Mouse (Mus musculus) cerebellum, adult 2 months (tissue): ENCODE results near the gene 2310011J03Rik.

Experiments
- CTCF ChIP-seq: fragments of 200-500 bp; IDR thresholded peaks from 2 replicates; pipeline ENCODE4 v1.5.1; 2011; ENCODE audit warnings: low read depth, mild to moderate bottlenecking, control low read depth, low read length, moderate library complexity, borderline replicate concordance; ENCODE audit not compliant: insufficient read depth
- POLR2A ChIP-seq: fragments of 200-500 bp; IDR thresholded peaks from 2 replicates; pipeline ENCODE4 v1.6.1; 2011; ENCODE audit warnings: low read length, control low read depth, borderline replicate concordance; ENCODE audit not compliant: insufficient read depth

DNA sequence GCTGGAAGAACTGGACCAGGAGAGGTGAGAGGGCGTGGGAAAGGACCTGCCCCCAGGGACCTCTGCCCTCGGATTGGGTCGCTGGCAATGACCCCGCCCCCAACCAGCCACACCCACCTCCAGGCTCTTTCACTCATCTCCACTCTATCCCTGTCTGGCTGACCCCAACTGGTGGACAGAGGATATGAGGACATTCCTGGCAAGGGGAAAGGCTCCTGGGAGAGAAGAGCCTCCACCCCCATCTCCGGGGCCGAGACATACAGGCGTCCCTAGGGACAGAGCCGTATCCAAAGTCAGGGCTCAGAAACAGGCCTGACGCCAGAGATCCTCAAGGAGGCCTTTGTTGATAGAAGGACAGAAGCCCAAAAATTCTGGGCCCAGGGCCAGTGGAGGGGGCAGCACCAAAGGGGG, 17.9 kb downstream of the 2310011J03Rik start:
- TF ChIP-seq POLR2A (no peak), CTCF (no peak)
